Mouse (Mus musculus): ENCODE results near the gene Etv3. TPM values are rescaled to one million over a fixed set of nuclear protein-coding genes. Genes with fewer than 3 reads are reported as not detected.
"Not testable (repeated sequence)": the region's sequence is repeated elsewhere in the genome, so short reads cannot be mapped to it uniquely, and the experiment has no call there.

The Etv3 gene
- total RNA-seq, 2 experiments from 2014 or later = 8.5 to 9.2 TPM

DNA sequence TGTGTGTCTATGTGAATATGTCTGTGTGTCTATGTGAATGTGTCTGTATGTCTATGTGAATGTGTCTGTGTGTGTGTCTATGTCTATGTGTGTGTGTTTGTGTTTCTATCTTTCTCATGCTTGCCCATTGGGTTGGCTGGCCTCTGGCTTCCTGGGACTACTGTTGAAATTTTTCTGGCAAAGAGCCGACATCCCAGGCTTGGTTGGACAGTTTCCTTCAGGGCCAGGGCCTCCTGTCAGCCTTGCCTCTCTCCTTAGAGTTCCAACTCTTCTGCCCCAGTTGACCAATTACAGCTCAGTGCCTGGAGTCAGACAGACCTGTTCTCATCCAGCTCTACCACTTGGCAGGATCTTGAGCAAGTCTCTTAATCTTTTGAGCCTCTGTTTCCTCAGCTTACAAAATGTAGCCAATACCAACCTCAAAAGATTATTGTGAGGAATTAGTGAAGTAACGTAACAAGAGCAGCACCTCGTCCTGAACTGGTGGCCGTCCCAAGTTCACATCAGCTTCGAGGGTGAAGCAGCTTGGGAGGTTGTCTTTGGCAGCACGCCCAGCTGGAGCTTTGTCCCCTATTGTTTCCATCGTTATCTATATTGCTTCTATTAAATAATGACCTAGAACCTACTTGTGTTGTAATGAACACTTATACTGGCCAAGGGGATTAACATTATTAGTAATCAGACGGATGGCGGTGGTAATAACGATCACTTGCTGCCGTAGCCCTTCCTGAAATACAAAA lies 28.2 kb downstream of the Etv3 start:
- no peak for ATAC-seq (replicated peaks; ENCODE audit: poor library complexity)

DNA sequence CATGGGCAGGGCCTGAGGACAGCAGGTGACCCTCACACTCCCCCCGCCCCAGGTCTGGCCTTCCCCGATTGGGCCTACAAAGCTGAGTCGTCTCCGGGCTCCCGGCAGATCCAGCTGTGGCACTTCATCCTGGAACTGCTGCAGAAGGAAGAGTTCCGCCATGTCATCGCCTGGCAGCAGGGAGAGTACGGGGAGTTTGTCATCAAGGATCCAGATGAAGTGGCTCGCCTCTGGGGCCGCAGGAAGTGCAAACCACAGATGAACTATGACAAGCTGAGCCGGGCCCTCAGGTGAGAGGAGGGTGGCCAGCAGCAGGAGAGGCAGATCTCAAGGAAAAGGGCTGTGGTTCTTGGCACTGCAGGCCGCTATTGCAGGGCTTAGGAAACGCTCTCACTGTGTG lies 29.7 kb downstream of the Etv3 start:
- not testable (repeated sequence) for ATAC-seq (replicated peaks; ENCODE audit: poor library complexity)

DNA sequence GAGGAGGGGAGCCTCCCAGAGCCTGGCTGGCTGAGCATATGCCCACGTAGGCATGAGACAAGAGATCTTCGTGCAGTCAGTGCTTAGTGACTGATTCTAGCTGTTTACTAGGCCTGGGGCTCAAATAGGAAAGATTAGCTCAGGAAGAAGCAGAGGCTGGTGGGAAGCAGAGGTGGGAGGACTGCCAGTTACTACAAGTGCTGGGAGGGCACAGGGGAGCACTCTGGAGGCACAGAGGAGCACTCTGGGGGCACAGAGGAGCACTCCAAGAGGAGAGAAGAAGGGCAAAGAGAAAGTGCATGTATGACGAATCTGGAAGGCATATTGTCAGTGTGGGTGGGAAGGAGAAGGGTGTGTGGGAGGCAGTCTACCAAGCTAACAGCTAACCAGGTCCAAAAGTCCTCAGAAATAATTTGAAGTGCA lies 30.9 kb downstream of the Etv3 start:
- no peak for ATAC-seq (replicated peaks; ENCODE audit: poor library complexity)

DNA sequence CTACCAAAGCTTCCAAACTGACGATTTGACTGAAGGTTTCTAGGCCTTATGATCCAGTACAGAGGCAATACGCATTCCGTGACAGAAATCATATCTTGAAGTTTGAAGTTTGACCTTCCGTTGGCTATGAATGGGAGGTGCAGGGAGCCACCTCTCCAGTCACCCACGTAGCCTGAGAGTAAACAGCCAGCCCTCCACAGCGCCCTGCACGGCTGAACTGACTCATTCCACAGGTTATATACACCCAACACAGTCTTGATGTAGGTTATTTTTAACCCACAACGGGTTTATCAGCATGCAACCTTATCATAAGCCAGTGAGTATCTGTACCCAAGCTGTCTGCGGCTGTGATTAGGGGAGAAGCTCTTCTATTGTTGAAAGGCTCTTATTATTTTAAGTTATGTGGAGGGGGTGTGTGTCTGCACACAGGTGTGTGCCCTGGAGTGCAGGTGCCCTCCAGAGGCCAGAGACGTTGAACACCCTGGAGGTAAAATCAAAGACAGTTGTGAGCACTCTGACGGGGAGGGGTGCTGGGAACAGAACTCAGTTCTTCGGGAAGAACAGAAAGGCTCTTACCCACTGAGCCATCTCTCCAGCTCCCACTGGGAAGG lies 31.6 kb downstream of the Etv3 start:
- ATAC-seq (replicated peaks; ENCODE audit: poor library complexity) = no peak

DNA sequence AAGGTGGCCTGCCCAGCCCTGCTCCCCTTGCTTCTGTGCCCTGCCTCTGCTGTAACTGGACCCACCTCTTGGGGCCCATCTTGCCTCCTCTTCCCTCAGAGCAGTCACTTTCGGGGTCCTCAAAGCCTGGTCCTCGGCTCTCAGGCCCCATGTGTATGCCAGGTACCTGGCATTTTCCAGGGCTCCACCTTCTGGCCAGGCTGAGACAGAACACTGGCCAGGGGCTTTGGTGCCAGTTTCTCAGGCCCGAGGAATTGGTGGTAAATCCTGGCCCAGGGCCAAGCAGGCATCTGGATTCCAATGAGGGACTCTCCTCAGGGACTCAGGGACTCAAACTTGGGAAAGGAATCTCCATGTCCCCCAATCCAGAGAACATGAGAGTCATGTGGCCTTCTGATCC lies 34.9 kb downstream of the Etv3 start:
- no peak for ATAC-seq (replicated peaks; ENCODE audit: poor library complexity)

DNA sequence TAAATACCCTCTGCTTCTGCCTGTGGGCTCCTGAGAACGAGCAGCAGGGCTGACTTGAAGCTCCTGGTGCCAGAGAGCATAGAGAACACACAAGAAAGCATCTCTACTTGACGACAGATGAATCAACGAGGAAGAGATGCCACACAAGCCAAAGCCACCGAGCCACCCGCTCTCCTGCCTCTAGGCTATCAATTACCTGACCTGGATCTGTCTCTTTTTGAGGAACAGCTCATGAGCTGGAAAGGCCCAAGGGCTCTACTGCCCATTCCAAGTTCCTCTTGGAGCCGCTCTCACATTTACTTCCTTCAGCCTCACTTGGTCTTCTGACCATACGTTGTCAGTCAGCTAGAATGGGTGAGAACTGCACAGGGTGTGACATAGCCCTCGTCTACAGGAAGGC lies 36.2 kb downstream of the Etv3 start:
- no peak for ATAC-seq (replicated peaks; ENCODE audit: poor library complexity)

DNA sequence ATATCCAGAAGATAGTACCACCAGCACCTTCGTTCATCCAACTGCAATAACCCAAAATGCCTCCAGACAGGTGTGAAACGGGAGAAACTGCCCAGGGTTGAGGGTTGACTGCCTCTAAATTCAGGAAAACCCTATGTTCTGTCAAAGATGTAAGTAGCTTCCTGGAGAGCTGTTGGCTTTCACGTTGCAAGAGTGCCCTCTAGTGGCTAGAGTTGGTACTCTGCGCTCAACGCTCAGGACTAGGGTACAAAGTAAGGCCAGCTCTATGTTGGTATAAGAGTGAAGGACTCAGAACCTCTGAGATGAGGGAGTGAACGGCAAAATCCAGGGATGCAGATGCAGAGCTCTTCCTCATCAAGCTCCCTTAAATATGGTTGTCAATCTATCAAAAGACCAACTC lies 37.2 kb downstream of the Etv3 start:
- ATAC-seq (replicated peaks; ENCODE audit: poor library complexity) = peak; percentile 61

DNA sequence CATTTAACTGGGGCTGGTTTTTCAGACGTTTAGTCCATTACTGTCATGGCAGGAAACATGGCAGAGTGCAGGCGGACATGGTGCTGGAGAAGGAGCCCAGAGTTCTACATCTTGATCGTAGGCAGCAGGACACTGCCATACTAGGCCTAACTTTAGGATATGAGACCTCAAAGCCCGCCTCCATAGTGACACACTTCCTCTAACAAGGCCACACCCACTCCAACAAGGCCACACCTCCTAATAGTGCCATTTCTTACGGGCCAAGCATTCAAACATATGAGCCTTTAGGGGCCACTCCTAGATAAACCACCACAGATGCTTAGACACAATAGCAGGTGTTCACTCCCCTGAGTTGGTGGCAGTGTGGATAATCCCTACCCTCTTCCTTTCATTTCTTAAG lies 38.3 kb downstream of the Etv3 start:
- ATAC-seq (replicated peaks; ENCODE audit: poor library complexity) = no peak

DNA sequence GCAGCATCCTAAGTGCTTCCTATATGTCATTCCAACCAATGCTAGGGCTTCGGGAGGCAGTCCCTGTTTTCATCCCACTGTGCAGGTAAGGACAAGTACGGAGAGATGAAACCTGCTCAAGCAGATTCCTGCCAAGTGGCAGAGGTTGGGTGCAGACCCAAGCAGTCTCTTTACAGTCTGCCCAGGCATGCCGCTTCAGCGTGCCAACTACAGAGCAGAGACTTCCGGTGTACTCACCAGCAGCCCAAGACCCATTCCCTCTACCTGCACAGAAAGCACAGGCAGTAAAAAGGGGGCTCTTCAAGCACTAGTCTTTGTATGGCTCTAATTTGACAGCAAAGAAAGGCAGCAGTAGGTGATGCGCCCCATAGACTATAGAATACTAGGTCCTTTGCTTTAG lies 40.4 kb downstream of the Etv3 start:
- no peak for ATAC-seq (replicated peaks; ENCODE audit: poor library complexity)

DNA sequence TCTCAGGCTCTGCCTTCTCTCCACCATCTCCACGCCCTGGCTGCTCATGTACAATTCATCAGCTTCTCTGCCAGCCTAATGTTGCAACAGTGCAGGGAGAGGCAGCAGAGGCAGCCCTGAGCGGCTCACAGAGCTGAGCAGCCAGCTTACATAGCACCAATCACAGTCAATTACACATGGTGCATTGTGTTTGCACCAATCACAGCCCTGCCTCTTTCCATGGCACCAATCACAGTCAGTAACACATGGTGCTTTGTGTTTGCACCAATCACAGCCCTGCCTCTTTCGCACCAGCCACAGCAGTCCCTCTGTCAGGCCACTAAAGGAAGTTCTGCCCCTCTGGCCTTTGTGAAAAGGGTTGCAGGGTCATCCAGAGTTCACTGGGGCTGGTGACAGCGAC lies 40.9 kb downstream of the Etv3 start:
- peak; percentile 86 for ATAC-seq (replicated peaks; ENCODE audit: poor library complexity)

DNA sequence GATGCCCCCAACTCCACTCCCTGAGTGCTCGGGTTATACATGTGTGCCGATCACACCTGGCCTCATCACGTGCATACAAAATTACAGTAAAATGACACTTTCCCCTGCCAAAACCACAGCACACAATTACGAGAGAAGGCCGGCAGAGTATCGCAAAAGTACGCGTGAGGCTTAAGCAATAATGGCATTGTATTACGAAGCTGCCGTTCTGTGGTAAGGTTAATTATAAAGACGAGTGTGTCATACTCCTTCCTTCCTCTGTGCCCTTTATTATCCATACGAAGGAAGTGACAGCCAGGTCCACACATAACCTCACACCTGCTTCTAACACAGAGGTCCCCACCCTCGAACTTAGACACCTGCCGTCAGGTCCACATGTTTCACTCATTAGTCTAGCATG lies 42.3 kb downstream of the Etv3 start:
- ATAC-seq (replicated peaks; ENCODE audit: poor library complexity) = peak; percentile 70

DNA sequence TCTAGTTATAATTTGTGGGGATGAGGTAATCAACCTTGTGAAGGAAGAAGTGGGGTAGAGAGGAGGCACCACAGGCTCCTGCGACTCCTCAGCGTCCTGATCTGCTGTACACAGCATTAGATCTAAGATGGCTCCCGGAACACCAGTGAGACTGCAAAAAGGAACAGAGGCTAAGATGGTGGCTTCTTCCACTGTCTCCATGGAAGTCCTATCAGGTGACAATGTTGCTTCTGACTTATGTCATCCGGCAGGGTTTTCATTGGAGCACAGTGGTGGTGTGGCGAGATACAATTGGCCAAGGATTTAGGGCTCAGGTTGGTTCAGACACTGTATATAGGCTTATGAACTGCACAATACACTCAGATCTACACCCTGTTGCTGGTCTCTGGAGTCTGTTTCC lies 43.5 kb downstream of the Etv3 start:
- no peak for ATAC-seq (replicated peaks; ENCODE audit: poor library complexity)

DNA sequence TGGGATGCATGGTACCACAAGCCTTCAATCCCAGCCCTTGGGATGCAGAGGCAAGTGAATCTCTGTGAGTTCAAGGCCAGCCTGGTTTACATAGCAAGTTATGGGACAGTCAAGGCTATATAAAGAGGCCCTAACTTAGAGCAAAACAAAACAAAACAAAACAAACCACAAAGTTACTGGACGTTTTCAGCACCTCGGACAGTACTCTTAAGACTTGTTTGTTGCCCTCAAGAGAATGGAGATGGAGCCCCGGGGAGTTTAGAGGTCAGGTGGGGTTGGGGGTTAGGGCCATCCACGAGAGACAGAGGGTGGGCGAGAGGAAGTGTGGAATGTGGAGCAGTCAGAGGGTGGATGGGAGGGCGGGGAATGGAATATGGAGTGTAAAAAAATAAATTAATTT lies 50.6 kb downstream of the Etv3 start:
- ATAC-seq (replicated peaks; ENCODE audit: poor library complexity) = no peak

DNA sequence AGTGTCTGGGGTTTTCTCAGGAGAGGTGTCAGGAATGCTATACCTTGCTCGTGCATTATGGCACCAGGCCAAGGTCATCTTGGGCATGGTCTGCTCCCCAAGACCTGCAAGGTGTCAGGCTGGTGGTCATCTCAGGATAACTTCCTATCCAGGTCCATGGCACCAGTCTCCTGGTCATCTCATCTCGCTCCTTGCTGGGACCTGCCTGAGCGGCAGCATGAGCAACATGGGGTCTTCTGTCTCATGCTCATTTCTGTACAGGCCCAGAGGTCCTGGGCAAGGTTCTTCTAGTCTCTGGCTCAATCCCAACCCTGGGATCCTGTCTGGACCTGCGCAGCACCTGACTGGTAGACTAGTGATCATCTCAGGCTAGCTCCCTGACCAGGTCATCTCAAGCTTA lies 57.1 kb downstream of the Etv3 start:
- ATAC-seq (replicated peaks; ENCODE audit: poor library complexity) = no peak

Other genes starting within 250 kb of the Etv3 start
- 0.20 TPM in 1 of 2 replicates, not detected in the other for gene Cd5l, start 167.5 kb upstream of the Etv3 start, total RNA-seq (2015)
- 0.21 and 0.88 TPM in 2 replicates for gene Cd5l, start 167.5 kb upstream of the Etv3 start, total RNA-seq (2017)
- gene Fcrl1, start 149.0 kb upstream of the Etv3 start, total RNA-seq (2015) = 0.49 and 1.2 TPM in 2 replicates
- gene Fcrl1, start 149.0 kb upstream of the Etv3 start, total RNA-seq (2017) = 0.12 and 0.74 TPM in 2 replicates
- gene Fcrl5, start 89.6 kb upstream of the Etv3 start, total RNA-seq (2015) = 0.05 TPM in 1 of 2 replicates, not detected in the other
- gene Fcrl5, start 89.6 kb upstream of the Etv3 start, total RNA-seq (2017) = not detected in 2 replicates
- 5.4 and 8.7 TPM in 2 replicates for gene Arhgef11, start 92.2 kb downstream of the Etv3 start, total RNA-seq (2015)
- gene Arhgef11, start 92.2 kb downstream of the Etv3 start, total RNA-seq (2017) = 4.8 and 5.5 TPM in 2 replicates
- gene Lrrc71, start 223.2 kb downstream of the Etv3 start, total RNA-seq (2015) = not detected in 2 replicates
- 0.03 TPM in 1 of 2 replicates, not detected in the other for gene Lrrc71, start 223.2 kb downstream of the Etv3 start, total RNA-seq (2017)

Data from megakaryocyte progenitor cell, adult 5-6 weeks (primary cell).